Mouse (Mus musculus) MEL (cell line): ENCODE results near the gene Xkr7. TPM values are rescaled to one million over a fixed set of nuclear protein-coding genes. Genes with fewer than 3 reads are reported as not detected.

Source experiments
- DNase-seq: peaks from one replicate; pipeline ENCODE4 v3.0.0; 2011; ENCODE audit warnings: low read depth, low spot score
- H3K27ac ChIP-seq: 2 replicates; pipeline ENCODE4 v1.5.1; 2012; ENCODE audit warnings: low read depth, mild to moderate bottlenecking, control low read depth, low read length, moderate library complexity; ENCODE audit not compliant: control insufficient read depth
- H3K27me3 ChIP-seq, 2 experiments: fragments of 150-350 bp in 1 of 2; sonication (generic) in 1 of 2; 2 replicates each; pipeline ENCODE4 v1.6.1; 2012; ENCODE audit warnings: low read length in 2 of 2, mild to moderate bottlenecking in 2 of 2, improper control_type of control experiment in 1 of 2, moderate library complexity in 1 of 2; ENCODE audit not compliant: insufficient read depth in 2 of 2, control insufficient read depth in 1 of 2
- H3K36me3 ChIP-seq, 2 experiments: 2 replicates each; pipeline ENCODE4 v1.6.1; 2012 to 2014; ENCODE audit warnings: low read length in 2 of 2, improper control_type of control experiment in 1 of 2, inconsistent platforms in 1 of 2, mild to moderate bottlenecking in 1 of 2; ENCODE audit not compliant: insufficient read depth in 2 of 2, control insufficient read depth in 1 of 2
- H3K4me1 ChIP-seq, 2 experiments: fragments of 150-350 bp in 1 of 2; sonication (generic) in 1 of 2; 2 replicates each; pipeline ENCODE4 v1.6.1; 2012; ENCODE audit warnings: low read length in 2 of 2, improper control_type of control experiment in 1 of 2, mild to moderate bottlenecking in 1 of 2; ENCODE audit not compliant: insufficient read depth in 2 of 2, control insufficient read depth in 1 of 2
- H3K4me3 ChIP-seq, 2 experiments: fragments of 150-350 bp in 1 of 2; sonication (generic) in 1 of 2; 2 replicates each; pipeline ENCODE4 v1.5.1; 2012; ENCODE audit warnings: low read depth in 2 of 2, low read length in 2 of 2, mild to moderate bottlenecking in 2 of 2, moderate library complexity in 2 of 2, control low read depth in 1 of 2, improper control_type of control experiment in 1 of 2; ENCODE audit not compliant: control insufficient read depth in 1 of 2, insufficient read depth in 1 of 2
- H3K79me2 ChIP-seq: 2 replicates; pipeline ENCODE4 v1.6.1; 2012; ENCODE audit warnings: mild to moderate bottlenecking, low read length, moderate library complexity; ENCODE audit not compliant: control insufficient read depth, poor library complexity, insufficient read depth
- H3K9ac ChIP-seq: 2 replicates; pipeline ENCODE4 v1.6.1; 2012; ENCODE audit warnings: low read depth, mild to moderate bottlenecking, control low read depth, low read length, moderate library complexity; ENCODE audit not compliant: control insufficient read depth, poor library complexity, severe bottlenecking
- H3K9me3 ChIP-seq: fragments of 150-350 bp; sonication (generic); replicated peaks from 2 replicates; pipeline ENCODE4 v1.6.1; 2012; ENCODE audit warnings: mild to moderate bottlenecking, low read length, improper control_type of control experiment, moderate library complexity; ENCODE audit not compliant: insufficient read depth
- CTCF ChIP-seq, 3 experiments: IDR thresholded peaks in 2 of 3; conservative IDR thresholded peaks in 1 of 3; 2 replicates each; pipeline ENCODE4 v1.5.1; 2011 to 2012; ENCODE audit warnings: low read length in 3 of 3, low read depth in 2 of 3, mild to moderate bottlenecking in 2 of 3, improper control_type of control experiment in 1 of 3, inconsistent platforms in 1 of 3, mixed read lengths in 1 of 3, moderate library complexity in 1 of 3; ENCODE audit not compliant: control insufficient read depth in 1 of 3, insufficient read depth in 1 of 3, poor library complexity in 1 of 3, severe bottlenecking in 1 of 3
- E2F4 ChIP-seq: IDR thresholded peaks from 2 replicates; pipeline ENCODE4 v1.6.1; 2011; ENCODE audit warnings: low read depth, low read length, improper control_type of control experiment, borderline replicate concordance
- ELF1 ChIP-seq: IDR thresholded peaks from 2 replicates; pipeline ENCODE4 v1.6.1; 2014; ENCODE audit warnings: low read depth, mild to moderate bottlenecking, inconsistent platforms, low read length, improper control_type of control experiment, moderate library complexity
- ETS1 ChIP-seq: IDR thresholded peaks from 2 replicates; pipeline ENCODE4 v1.6.1; 2012; ENCODE audit warnings: low read depth, mild to moderate bottlenecking, inconsistent platforms, low read length, improper control_type of control experiment, moderate library complexity
- GABPA ChIP-seq: IDR thresholded peaks from 2 replicates; pipeline ENCODE4 v1.6.1; 2012; ENCODE audit warnings: low read depth, mild to moderate bottlenecking, inconsistent platforms, low read length, improper control_type of control experiment, moderate library complexity
- HCFC1 ChIP-seq: IDR thresholded peaks from 2 replicates; pipeline ENCODE4 v1.6.1; 2012; ENCODE audit warnings: low read depth, mild to moderate bottlenecking, inconsistent platforms, low read length, improper control_type of control experiment, moderate library complexity
- MAFK ChIP-seq: IDR thresholded peaks from 2 replicates; pipeline ENCODE4 v1.6.1; 2011; ENCODE audit warnings: low read depth, mild to moderate bottlenecking, low read length, improper control_type of control experiment, borderline replicate concordance
- MAZ ChIP-seq: IDR thresholded peaks from 2 replicates; pipeline ENCODE4 v1.6.1; 2012; ENCODE audit warnings: low read depth, mild to moderate bottlenecking, inconsistent platforms, low read length, improper control_type of control experiment
- MEF2A ChIP-seq: IDR thresholded peaks from 2 replicates; pipeline ENCODE4 v1.6.1; 2014; ENCODE audit warnings: low read depth, mild to moderate bottlenecking, inconsistent platforms, low read length, improper control_type of control experiment; ENCODE audit not compliant: poor library complexity, insufficient replicate concordance, severe bottlenecking; ENCODE audit errors: extremely low read depth
- MXI1 ChIP-seq: IDR thresholded peaks from 2 replicates; pipeline ENCODE4 v1.6.1; 2011; ENCODE audit warnings: mild to moderate bottlenecking, low read depth, low read length, improper control_type of control experiment
- MYB ChIP-seq: IDR thresholded peaks from 2 replicates; pipeline ENCODE4 v1.6.1; 2011; ENCODE audit warnings: mild to moderate bottlenecking, low read depth, low read length, improper control_type of control experiment
- MYC ChIP-seq: IDR thresholded peaks from 2 replicates; pipeline ENCODE4 v1.6.1; 2011; ENCODE audit warnings: low read depth, mild to moderate bottlenecking, low read length, improper control_type of control experiment, moderate library complexity
- NELFE ChIP-seq: IDR thresholded peaks from 2 replicates; pipeline ENCODE4 v1.6.1; 2011; ENCODE audit warnings: low read depth, low read length, improper control_type of control experiment
- POLR2A ChIP-seq, 2 experiments: IDR thresholded peaks; 2 replicates each; pipeline ENCODE4 v1.6.1; 2011 to 2012; ENCODE audit warnings: low read length in 2 of 2, mild to moderate bottlenecking in 2 of 2, control low read depth in 1 of 2, improper control_type of control experiment in 1 of 2, low read depth in 1 of 2, moderate library complexity in 1 of 2; ENCODE audit not compliant: control insufficient read depth in 1 of 2, insufficient read depth in 1 of 2, poor library complexity in 1 of 2
- POLR2AphosphoS2 ChIP-seq: IDR thresholded peaks from 2 replicates; pipeline ENCODE4 v1.6.1; 2011; ENCODE audit warnings: low read length, improper control_type of control experiment
- RAD21 ChIP-seq: IDR thresholded peaks from 2 replicates; pipeline ENCODE4 v1.6.1; 2011; ENCODE audit warnings: mild to moderate bottlenecking, low read depth, low read length, improper control_type of control experiment
- RCOR1 ChIP-seq: IDR thresholded peaks from 2 replicates; pipeline ENCODE4 v1.6.1; 2012; ENCODE audit warnings: low read depth, mild to moderate bottlenecking, inconsistent platforms, low read length, improper control_type of control experiment
- SIN3A ChIP-seq: IDR thresholded peaks from 2 replicates; pipeline ENCODE4 v1.6.1; 2012; ENCODE audit warnings: low read length, improper control_type of control experiment, inconsistent platforms
- SMC3 ChIP-seq: IDR thresholded peaks from 2 replicates; pipeline ENCODE4 v1.6.1; 2011; ENCODE audit warnings: low read depth, low read length, improper control_type of control experiment
- TAL1 ChIP-seq: IDR thresholded peaks from 2 replicates; pipeline ENCODE4 v1.6.1; 2012; ENCODE audit warnings: mild to moderate bottlenecking, inconsistent platforms, low read length, moderate library complexity, mixed read lengths
- TBP ChIP-seq: IDR thresholded peaks from 2 replicates; pipeline ENCODE4 v1.8.0; 2011; ENCODE audit warnings: low read depth, low read length, improper control_type of control experiment
- ZMIZ1 ChIP-seq: IDR thresholded peaks from 2 replicates; pipeline ENCODE4 v1.6.1; 2012; ENCODE audit warnings: low read depth, mild to moderate bottlenecking, inconsistent platforms, low read length, improper control_type of control experiment, moderate library complexity
- polyA plus RNA-seq, 2 experiments: library from polyadenylated mRNA; stranded (reverse) in 1 of 2; unstranded in 1 of 2; fragments of >175 nt in 1 of 2; fragments of >200 nt in 1 of 2; gene quantifications; 2 replicates each; pipeline versions ENCODE4 v1.2.1 to v1.2.4; 2012; ENCODE audit warnings: low replicate concordance in 2 of 2, low read depth in 1 of 2; ENCODE audit not compliant: insufficient read length in 2 of 2, insufficient read depth in 1 of 2, missing spikeins in 1 of 2
- total RNA-seq: library from RNA; depleted of rRNA; stranded (reverse); fragments of 300-350 nt; gene quantifications from 2 replicates; pipeline ENCODE4 v1.2.3, GENCODE M21; 2012

Xkr7 gene
- total and polyA plus RNA-seq, 3 experiments: not detected

GRCm38 (mm10) chr2:153070762-153071490 lies 39.3 kb downstream of the Xkr7 start:
- no peaks in the 10 kb centered on the region for H3K9me3 ChIP-seq
- H3K4me3 ChIP-seq: no peak overlapping the region
- no peak overlapping the region for H3K9ac ChIP-seq
- TF ChIP-seq ETS1 (no peak), POLR2A (IDR thresholded peaks at IDR 0.05; ENCODE audit: control insufficient read depth in 1 of 2, insufficient read depth in 1 of 2, low read depth in 1 of 2, low read length in 2 of 2, poor library complexity in 1 of 2) (no peak), MXI1 (no peak), TBP (no peak), RAD21 (peak; percentile 24), CTCF (IDR thresholded peaks at IDR 0.05 in 2 of 3, conservative IDR thresholded peaks at IDR 0.05 in 1 of 3; ENCODE audit: control insufficient read depth in 1 of 3, insufficient read depth in 1 of 3, low read depth in 2 of 3, low read length in 3 of 3, poor library complexity in 1 of 3, severe bottlenecking in 1 of 3) (peak; percentile 59 to 72 (median 65)), SMC3 (peak; percentile 44), ZMIZ1 (no peak), ELF1 (no peak)
- DNase-seq: peak; percentile 30
- no peaks in the 10 kb centered on the region for H3K79me2 ChIP-seq
- H3K27ac ChIP-seq: no peak overlapping the region
- no peaks in the 10 kb centered on the region for H3K36me3 ChIP-seq
- 0 out of 4 replicates have a peak, but pooled peaks cover 0 to 3% of the 10 kb centered on the region in 2 experiments for H3K4me1 ChIP-seq
- H3K27me3 ChIP-seq: peaks cover 0 to 2% of the 10 kb centered on the region in 2 experiments; a peak in 2 of 4 replicates

GRCm38 (mm10) chr2:153071491-153072184 lies 40.0 kb downstream of the Xkr7 start:
- no peak for TF ChIP-seq MAZ
- TF ChIP-seq ZMIZ1: no peak
- no peak for TF ChIP-seq MYB
- no peak for TF ChIP-seq RCOR1
- TF ChIP-seq MEF2A: no peak
- no peak for TF ChIP-seq NELFE
- TF ChIP-seq TAL1: no peak
- no peak for TF ChIP-seq MYC
- TF ChIP-seq SIN3A: no peak
- TF ChIP-seq SMC3: no peak
- no peak for TF ChIP-seq TBP
- TF ChIP-seq POLR2AphosphoS2: no peak
- TF ChIP-seq MAFK: no peak
- TF ChIP-seq HCFC1: no peak
- TF ChIP-seq E2F4: no peak
- TF ChIP-seq GABPA: no peak
- H3K79me2 ChIP-seq: no peaks in the 10 kb centered on the region
- H3K9me3 ChIP-seq: no peaks in the 10 kb centered on the region
- H3K9ac ChIP-seq: no peak overlapping the region
- H3K36me3 ChIP-seq: no peaks in the 10 kb centered on the region
- no peak overlapping the region for H3K4me3 ChIP-seq
- DNase-seq: no peak
- peaks cover 0 to 2% of the 10 kb centered on the region in 2 experiments; a peak in 1 of 4 replicates for H3K27me3 ChIP-seq
- no peaks in the 10 kb centered on the region for H3K4me1 ChIP-seq
- no peak overlapping the region for H3K27ac ChIP-seq
